Mouse (Mus musculus) kidney, embryonic 16.5 days (tissue): ENCODE measurements at regions not wholly inside any gene's neighbourhood (a gene's known extent, or its start where the extent isn't known, plus 50 kb on each side); places are given as distances from the start of the nearest gene placed in this dataset.

ENCODE experiments used
- ATAC-seq: fragments of 200-750 bp; cut with Nextera tagmentation; 2 replicates; pipeline ENCODE4 v1.8.0; 2017; ENCODE audit warnings: moderate TSS enrichment; ENCODE audit not compliant: low FRiP score, low TSS enrichment
- H3K27ac ChIP-seq: fragments of 300-500 bp; sonication (generic); 2 replicates; pipeline ENCODE4 v1.5.1; 2014; ENCODE audit warnings: low read length
- H3K27me3 ChIP-seq: fragments of 300-500 bp; sonication (generic); 2 replicates; pipeline ENCODE4 v1.6.1; 2014; ENCODE audit warnings: low read length, control low read depth, mixed read lengths; ENCODE audit not compliant: insufficient read depth
- H3K36me3 ChIP-seq: fragments of 300-500 bp; sonication (generic); 2 replicates; pipeline ENCODE4 v1.6.1; 2014; ENCODE audit warnings: low read length, control low read depth, mixed read lengths; ENCODE audit not compliant: insufficient read depth
- H3K4me1 ChIP-seq: fragments of 300-500 bp; sonication (generic); 2 replicates; pipeline ENCODE4 v1.6.1; 2014; ENCODE audit warnings: low read length, control low read depth, mixed read lengths; ENCODE audit not compliant: insufficient read depth
- H3K4me2 ChIP-seq: fragments of 300-500 bp; sonication (generic); replicated peaks from 2 replicates; pipeline ENCODE4 v1.6.1; 2014; ENCODE audit warnings: low read depth, low read length
- H3K4me3 ChIP-seq: fragments of 300-500 bp; sonication (generic); 2 replicates; pipeline ENCODE4 v1.5.1; 2014; ENCODE audit warnings: mild to moderate bottlenecking, low read length
- H3K9ac ChIP-seq: fragments of 300-500 bp; sonication (generic); replicated peaks from 2 replicates; pipeline ENCODE4 v1.6.1; 2014; ENCODE audit warnings: low read length
- H3K9me3 ChIP-seq: fragments of 300-500 bp; sonication (generic); 2 replicates; pipeline ENCODE4 v1.6.1; 2016; ENCODE audit warnings: low read length, control low read depth
- WGBS: fragments of 180-500 bp; shearing (Covaris S2); extraction: QIAGEN DNeasy Blood & Tissue Kit; methylation state at CpG from one replicate; pipeline ENCODE4 v1.1.7; 2014; 5-methylcytosine and 5-hydroxymethylcytosine counted together

DNA sequence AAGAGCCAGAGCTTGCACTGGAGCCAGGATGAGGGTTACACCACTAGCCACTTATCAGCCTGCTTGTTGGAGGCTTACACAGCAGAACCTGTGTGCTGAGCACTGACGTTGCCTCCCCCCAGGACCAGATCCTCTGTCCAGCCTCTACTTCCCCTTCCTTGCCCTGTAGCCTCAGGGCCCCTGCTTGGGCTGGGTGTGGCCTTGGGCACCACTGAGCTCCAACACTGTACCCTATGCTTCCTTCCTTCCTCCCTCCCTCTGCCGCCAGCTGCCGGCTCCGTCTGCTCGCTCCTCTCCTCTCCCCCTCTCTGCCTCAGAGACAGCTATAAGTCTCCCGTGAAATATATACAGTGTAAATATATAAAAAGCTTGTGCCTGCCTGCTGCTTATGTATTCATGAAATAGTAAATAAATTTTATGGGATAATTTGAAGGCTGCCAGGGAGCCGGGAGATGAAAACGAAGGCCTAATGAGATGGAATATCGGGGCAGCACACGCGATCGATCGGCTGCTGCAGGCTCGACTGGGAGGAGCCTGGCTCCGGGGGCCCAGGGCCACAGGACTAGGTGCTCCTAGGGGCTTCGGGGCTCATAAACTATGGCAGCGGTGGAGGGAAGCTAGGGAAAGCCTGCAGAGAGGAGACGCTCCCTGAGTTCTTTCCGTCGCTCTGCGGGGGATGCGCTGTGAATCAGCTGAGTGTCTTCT, 135.6 kb downstream of the Rbm19 start:
- H3K4me1 ChIP-seq = peaks cover 5% of the 10 kb centered on the region; the same call in 1 of the 2 replicates
- H3K9ac ChIP-seq = no peak overlapping the region
- WGBS = 8% methylated on average over 22 of the region's 22 CpGs
- no peaks in the 10 kb centered on the region for H3K36me3 ChIP-seq
- peak; percentile 42; the same call in 1 of the 2 replicates for ATAC-seq
- no peaks in the 10 kb centered on the region for H3K9me3 ChIP-seq
- H3K27ac ChIP-seq = no peak overlapping the region
- H3K27me3 ChIP-seq = peaks cover 34% of the 10 kb centered on the region
- peak overlapping the region; percentile 47 for H3K4me2 ChIP-seq
- peak overlapping the region; percentile 22 for H3K4me3 ChIP-seq

DNA sequence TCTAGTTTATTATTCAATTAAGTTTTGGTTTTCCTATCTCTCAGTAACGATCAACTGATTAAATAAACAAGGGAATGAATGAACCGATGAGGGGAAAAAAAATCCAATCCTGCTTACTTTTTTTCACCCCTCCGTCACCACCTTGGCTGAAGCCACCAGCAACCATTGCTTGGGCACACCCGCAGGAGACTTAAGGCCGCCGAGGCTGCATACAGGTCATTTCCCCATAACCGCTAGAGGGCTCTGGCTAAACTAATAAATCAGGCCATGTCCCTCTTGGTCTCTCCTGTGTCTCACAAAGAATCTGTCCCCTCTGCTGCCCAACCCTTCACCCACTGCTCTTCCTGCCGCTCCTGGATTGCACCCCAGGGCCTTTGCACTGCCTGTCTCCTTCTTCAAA, 136.3 kb downstream of the Rbm19 start:
- ATAC-seq = peak; percentile 35; the same call in 1 of the 2 replicates
- H3K4me2 ChIP-seq = no peak overlapping the region
- no peak overlapping the region for H3K4me3 ChIP-seq
- H3K27me3 ChIP-seq = peaks cover 34% of the 10 kb centered on the region
- H3K36me3 ChIP-seq = no peaks in the 10 kb centered on the region
- no peak overlapping the region for H3K9ac ChIP-seq
- WGBS = 18% methylated on average over 8 of the region's 8 CpGs
- no peak overlapping the region for H3K27ac ChIP-seq
- peaks cover 5% of the 10 kb centered on the region; the same call in 1 of the 2 replicates for H3K4me1 ChIP-seq
- H3K9me3 ChIP-seq = no peaks in the 10 kb centered on the region

DNA sequence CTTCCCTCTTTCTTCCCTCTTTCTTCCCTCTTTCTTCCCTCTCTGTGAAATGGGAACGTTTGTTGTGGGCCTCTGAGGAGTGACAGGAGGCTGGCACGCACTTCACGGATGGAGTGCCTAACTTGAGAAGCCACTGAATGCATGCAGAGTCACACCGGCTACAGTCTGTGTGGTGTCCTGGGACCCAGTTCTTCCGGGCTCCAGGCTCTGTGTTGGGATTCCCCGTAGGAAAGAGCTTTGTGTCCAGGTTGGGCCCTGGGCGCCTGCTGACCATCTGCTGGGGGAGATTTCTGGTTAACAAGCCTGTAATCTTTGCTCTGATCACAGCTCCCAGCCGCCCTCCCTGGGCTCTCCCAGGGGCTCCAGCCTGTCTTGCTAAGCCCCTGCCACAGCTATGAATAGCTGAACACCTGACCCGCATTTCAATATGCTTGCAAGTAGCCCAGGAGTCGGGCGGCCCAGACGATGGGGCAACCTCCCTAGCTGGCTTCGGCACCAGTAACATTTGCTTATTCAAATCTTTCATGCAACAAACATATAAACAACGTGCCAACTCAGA, 146.5 kb downstream of the Rbm19 start:
- Histone ChIP-seq H3K27ac (no peak overlapping the region), H3K36me3 (no peaks in the 10 kb centered on the region), H3K4me2 (no peak overlapping the region), H3K4me1 (no peaks in the 10 kb centered on the region), H3K4me3 (no peak overlapping the region), H3K9ac (no peak overlapping the region), H3K27me3 (peaks cover 14% of the 10 kb centered on the region), H3K9me3 (no peaks in the 10 kb centered on the region)
- 49% methylated on average over 14 of the region's 14 CpGs for WGBS
- no peak for ATAC-seq

DNA sequence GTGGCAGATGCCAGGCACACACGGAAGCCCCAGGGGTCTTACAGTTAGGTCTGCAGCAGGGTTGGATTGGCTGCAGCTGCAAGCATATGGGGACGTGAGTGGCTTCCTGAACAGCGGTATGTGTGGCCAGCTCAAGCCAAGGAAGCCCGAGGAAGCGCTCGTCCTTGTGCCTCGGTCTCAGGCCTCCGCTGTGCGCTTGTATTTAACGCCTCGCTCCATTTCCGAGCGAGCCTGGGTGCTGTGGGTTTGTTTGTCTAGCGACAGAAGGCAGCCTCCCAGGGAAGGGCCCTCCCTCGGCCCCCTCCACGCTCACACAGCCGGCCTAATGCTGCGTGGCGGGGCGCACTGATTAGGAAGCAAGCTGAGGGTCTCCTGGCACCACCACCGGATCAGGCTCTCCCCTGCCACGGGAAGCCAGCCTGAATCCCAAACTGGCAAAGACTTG, 153.2 kb downstream of the Rbm19 start:
- no peaks in the 10 kb centered on the region for H3K36me3 ChIP-seq
- 0 out of 2 replicates have a peak overlapping the region, but pooled peaks have one; percentile 10 for H3K4me2 ChIP-seq
- H3K4me3 ChIP-seq = peak overlapping the region; percentile 2; the same call in 1 of the 2 replicates
- no peak for ATAC-seq
- no peak overlapping the region for H3K27ac ChIP-seq
- H3K27me3 ChIP-seq = peaks cover 13% of the 10 kb centered on the region
- H3K9ac ChIP-seq = no peak overlapping the region
- no peaks in the 10 kb centered on the region for H3K4me1 ChIP-seq
- peaks cover 3% of the 10 kb centered on the region; the same call in 1 of the 2 replicates for H3K9me3 ChIP-seq
- WGBS = 7% methylated on average over 22 of the region's 22 CpGs

DNA sequence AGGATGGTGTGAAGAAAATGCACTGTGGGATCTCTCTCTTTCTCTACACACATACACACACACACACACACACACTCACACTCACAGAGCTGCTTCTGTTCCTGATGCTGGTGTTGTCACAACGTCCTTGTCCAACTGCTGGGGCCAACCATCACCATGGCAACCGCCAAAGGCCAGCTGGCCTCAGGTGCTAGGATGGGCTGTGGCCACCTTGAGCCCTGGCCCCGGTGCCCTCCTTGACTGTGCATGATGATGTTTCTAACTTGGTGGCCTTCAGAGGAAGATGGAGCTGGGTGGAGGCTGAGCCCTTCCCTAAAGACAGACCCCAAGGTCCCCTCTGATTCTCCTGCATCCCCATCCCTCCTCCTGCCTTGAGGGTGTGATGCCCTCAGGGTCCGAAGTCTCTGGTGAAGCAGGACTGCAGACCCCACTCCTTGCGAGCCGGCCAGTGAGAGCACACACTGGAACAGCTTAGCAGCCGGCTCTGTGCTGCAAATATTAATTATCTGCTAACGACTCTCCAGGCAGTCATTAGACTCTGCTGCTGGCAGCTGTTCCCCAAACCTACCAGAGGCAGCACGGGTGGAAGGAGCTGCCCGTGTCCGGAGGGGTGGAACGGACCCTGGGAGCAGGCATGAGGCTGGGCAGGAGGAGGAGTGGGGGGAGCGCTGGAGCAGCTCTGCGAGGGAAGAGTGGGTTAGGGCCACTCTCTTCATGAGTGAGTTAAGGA, 154.8 kb downstream of the Rbm19 start:
- Histone ChIP-seq H3K9ac (no peak overlapping the region), H3K4me1 (no peaks in the 10 kb centered on the region), H3K27ac (no peak overlapping the region), H3K9me3 (peaks cover 3% of the 10 kb centered on the region; the same call in 1 of the 2 replicates), H3K4me2 (no peak overlapping the region), H3K27me3 (peaks cover 13% of the 10 kb centered on the region), H3K4me3 (no peak overlapping the region), H3K36me3 (no peaks in the 10 kb centered on the region)
- WGBS = 29% methylated on average over 14 of the region's 14 CpGs
- ATAC-seq = peak; percentile 39; the same call in 1 of the 2 replicates

DNA sequence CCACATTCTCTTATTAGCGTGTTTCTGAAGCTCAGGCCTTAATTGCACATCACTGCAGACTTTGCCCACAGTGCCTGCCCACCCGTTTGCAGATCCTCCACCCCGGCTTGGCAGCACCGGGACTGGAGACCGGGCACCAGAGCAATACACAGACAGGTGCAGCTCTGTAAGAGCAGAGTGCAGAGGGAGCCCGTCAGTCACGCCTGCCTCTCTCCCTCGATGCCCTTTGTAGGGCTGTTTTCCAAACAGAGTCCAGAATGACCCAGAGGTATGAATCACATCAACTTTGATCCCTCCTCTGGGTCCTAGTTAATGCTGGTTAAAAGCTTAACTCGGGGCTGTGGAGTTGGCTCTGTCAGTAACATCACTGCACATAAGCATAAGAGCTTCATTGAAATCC, 155.3 kb upstream of the Lhx5 start:
- Histone ChIP-seq H3K4me1 (peaks cover 12% of the 10 kb centered on the region), H3K9ac (no peak overlapping the region), H3K4me3 (no peak overlapping the region), H3K27ac (no peak overlapping the region), H3K27me3 (peaks cover 20% of the 10 kb centered on the region), H3K4me2 (no peak overlapping the region), H3K9me3 (peaks cover 3% of the 10 kb centered on the region; the same call in 1 of the 2 replicates), H3K36me3 (no peaks in the 10 kb centered on the region)
- ATAC-seq = no peak
- 62% methylated on average over 9 of the region's 9 CpGs for WGBS

DNA sequence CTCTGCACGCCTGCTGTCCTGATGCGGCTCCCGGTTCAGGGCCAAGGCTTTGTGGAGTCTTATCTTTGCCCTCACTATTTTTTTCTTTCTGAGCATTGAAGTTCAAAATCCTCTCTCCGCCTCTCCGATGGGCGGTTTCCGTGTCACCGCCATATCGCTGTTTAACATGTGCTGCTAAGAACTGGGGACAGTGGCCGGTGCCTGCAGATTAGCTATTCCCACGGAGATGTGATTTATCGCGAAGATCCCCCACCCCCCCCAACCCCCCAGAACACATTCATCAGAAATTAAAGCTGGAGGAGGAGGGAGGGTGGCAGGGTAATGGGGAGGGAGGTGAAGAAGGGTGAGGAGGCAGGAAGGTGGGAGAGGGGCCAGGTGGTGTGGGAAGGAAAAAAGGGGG, 151.2 kb upstream of the Lhx5 start:
- ATAC-seq = no peak
- under 1% methylated on average over 13 of the region's 13 CpGs for WGBS
- Histone ChIP-seq H3K4me3 (no peak overlapping the region), H3K4me1 (peaks cover 14% of the 10 kb centered on the region), H3K9me3 (no peaks in the 10 kb centered on the region), H3K4me2 (peak overlapping the region; percentile 36), H3K27me3 (peaks cover 30% of the 10 kb centered on the region), H3K27ac (no peak overlapping the region), H3K36me3 (no peaks in the 10 kb centered on the region), H3K9ac (no peak overlapping the region)

DNA sequence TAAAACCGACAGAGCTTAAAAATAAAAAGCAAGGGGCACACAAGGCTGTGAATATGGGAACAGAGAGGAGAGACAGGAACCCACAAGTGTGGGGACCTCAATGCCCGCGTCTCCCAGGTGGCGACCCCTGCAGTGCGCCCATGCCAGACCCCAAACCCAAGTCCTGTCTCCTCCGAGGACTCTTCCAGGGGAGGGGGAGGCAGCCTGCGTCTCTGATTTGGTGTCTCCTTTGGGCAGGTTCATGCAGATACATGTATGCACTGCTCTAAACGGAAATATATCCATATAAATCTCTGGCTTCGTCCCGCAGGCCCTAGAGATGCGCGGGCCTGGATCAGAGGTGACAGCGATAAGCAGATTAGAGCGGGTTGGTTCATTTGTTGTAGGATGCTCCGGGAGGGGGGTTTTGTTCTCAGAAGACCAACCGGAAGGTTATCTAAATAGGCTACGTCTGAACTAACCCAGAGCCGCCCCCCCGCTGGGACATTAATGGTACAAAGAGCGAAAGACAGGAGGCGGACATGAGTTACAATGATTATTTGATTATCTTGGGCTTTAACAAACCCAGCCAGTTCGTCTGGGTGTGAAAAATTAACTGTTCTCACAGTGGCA, 150.4 kb upstream of the Lhx5 start:
- Histone ChIP-seq H3K36me3 (no peaks in the 10 kb centered on the region), H3K4me2 (peak overlapping the region; percentile 36; the same call in 1 of the 2 replicates), H3K9ac (no peak overlapping the region), H3K27ac (no peak overlapping the region), H3K9me3 (no peaks in the 10 kb centered on the region), H3K4me3 (no peak overlapping the region), H3K27me3 (peaks cover 34% of the 10 kb centered on the region), H3K4me1 (peaks cover 14% of the 10 kb centered on the region)
- WGBS = 7% methylated on average over 22 of the region's 22 CpGs
- ATAC-seq = no peak

DNA sequence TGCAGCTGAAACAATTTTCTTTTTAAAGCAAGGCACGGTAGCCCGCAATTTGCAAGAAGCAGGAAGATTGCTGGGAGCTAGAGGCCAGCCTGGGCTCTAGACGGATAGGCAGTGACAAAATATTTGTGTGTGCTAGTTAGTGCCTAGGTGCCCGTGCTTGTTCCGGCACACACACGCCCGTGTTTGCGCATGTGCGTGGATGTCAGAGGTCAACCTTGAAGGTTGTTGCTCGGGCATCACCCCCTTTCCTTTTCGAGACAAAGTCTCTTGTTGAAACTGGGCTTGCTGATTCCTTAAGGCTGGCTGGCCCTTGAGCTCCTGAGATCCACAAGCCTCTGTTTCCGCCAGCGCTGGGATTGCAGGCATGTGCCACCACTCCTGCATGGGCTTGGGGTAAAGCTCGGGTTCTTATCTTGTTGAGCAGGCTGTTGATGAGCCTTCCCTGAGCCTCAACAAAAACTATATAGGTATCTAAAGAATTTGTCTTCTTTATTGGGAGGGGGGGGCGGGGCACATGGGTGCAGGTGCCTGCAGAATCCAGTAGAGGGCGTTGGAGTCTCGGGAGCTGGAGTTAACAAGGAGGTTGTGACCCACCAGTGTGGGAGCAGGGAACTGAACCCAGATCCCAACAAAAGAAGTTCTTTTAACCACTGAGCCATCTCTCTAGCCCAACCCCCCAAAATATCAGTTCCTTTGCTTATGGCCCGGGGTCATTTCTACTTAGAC, 149.5 kb upstream of the Lhx5 start:
- WGBS = 37% methylated on average over 18 of the region's 18 CpGs
- Histone ChIP-seq H3K9ac (no peak overlapping the region), H3K27ac (no peak overlapping the region), H3K27me3 (peaks cover 37% of the 10 kb centered on the region), H3K4me2 (no peak overlapping the region), H3K36me3 (no peaks in the 10 kb centered on the region), H3K4me3 (no peak overlapping the region), H3K9me3 (no peaks in the 10 kb centered on the region), H3K4me1 (peaks cover 14% of the 10 kb centered on the region)
- ATAC-seq = no peak
